8 mouse cellular contexts compared by ENCODE assay signal in genomic region chr17:7170304-7171295, GRCm38 (mm10). TPM values are rescaled to one million over a fixed set of nuclear protein-coding genes. Genes with fewer than 3 reads are reported as not detected.
A peak's percentile ranks its signal among the peaks of the same experiment; 100 is the strongest.
DNase-seq lines count a peak whose midpoint lies in the region; ATAC-seq and TF ChIP-seq lines count a peak whose summit lies in the region.

No protein-coding gene starts in this region.

- DNase-seq in gastrocnemius, adult 2 months: no peak
- DNase-seq in gastrocnemius, postnatal 36 days: no peak
- DNase-seq in embryo, embryonic 11 days: peak; percentile 46
- DNase-seq in lung, postnatal 36 days: peak; percentile 29
- no peak for DNase-seq in frontal cortex, postnatal 25 days (ENCODE audit: low spot score in 2 of 2)
- DNase-seq in c-Kit-positive CD71-positive TER-119-positive erythroid progenitor cells, embryonic 14.5 days (ENCODE audit: low spot score): no peak

- no peaks in the 10 kb centered on the region for H3K9me3 ChIP-seq in intestine, embryonic 16.5 days (ENCODE audit: control insufficient read depth, low read length)

- WGBS in intestine, embryonic 16.5 days: 3% methylated on average over 43 of the region's 43 CpGs

- H3K4me3 ChIP-seq in gastrocnemius, adult 2 months: peak overlapping the region; percentile 90
- H3K4me3 ChIP-seq in intestine, embryonic 16.5 days (ENCODE audit: low read length): peak overlapping the region; percentile 82

- H3K36me3 ChIP-seq in intestine, embryonic 16.5 days (ENCODE audit: control insufficient read depth, insufficient read depth, low read length): no peaks in the 10 kb centered on the region

- intact Hi-C loops in gastrocnemius, adult 2 months (cut with DNase I): no loop called here
- intact Hi-C loops in gastrocnemius, postnatal 36 days (cut with DNase I): no loop called here

- peak overlapping the region; percentile 76 for H3K9ac ChIP-seq in intestine, embryonic 16.5 days (ENCODE audit: low read depth, low read length)

- peak; percentile 8 for ATAC-seq in CD4-positive, CD25-positive, alpha-beta regulatory T cell, adult 4 months
- ATAC-seq in intestine, embryonic 16.5 days: peak; percentile 5

- H3K4me1 ChIP-seq in intestine, embryonic 16.5 days (ENCODE audit: control insufficient read depth, insufficient read depth, low read length): peaks cover 16% of the 10 kb centered on the region

- no peak for TF ChIP-seq CTCF in gastrocnemius, adult 2 months (IDR thresholded peaks at IDR 0.05)

- H3K27ac ChIP-seq in gastrocnemius, adult 2 months: peak overlapping the region; percentile 85
- H3K27ac ChIP-seq in intestine, embryonic 16.5 days (ENCODE audit: low read length): 0 out of 2 replicates have a peak overlapping the region, but pooled peaks have one; percentile 42

- H3K4me2 ChIP-seq in intestine, embryonic 16.5 days (ENCODE audit: low read depth, low read length): peak overlapping the region; percentile 87

- H3K27me3 ChIP-seq in intestine, embryonic 16.5 days (replicated peaks; ENCODE audit: control insufficient read depth, insufficient read depth, low read length): no peaks in the 10 kb centered on the region

RNA-seq across cellular contexts. Expression of gene Rps6ka2, which starts 0.7 kb away (rescaled TPM):
- total RNA-seq in gastrocnemius, adult 2 months (2021): 100 to 1,000 TPM in 1 of 2 experiments, 10 to 100 TPM in 1; 86.7 to 120 TPM
- total RNA-seq in gastrocnemius, postnatal 36 days (2021): 10 to 100 TPM; 90.6 to 95.7 TPM
- under 1 TPM; 0.58 to 0.87 TPM for polyA plus RNA-seq in CD4-positive, CD25-positive, alpha-beta regulatory T cell, adult 4 months (2017; shearing (Covaris generic))
- polyA plus RNA-seq in intestine, embryonic 16.5 days (2015; fragmentation: Nextera tagmentation; extraction: Ambion mirVana): 5.3 and 5.5 TPM in 2 replicates

Comparison
In these comparisons a context has a peak if more than half of its experiments do, and no peak if none do; other contexts are left out.
1. DNase-seq: peak in embryo, embryonic 11 days (single experiment) and lung, postnatal 36 days (single experiment); none in gastrocnemius, adult 2 months (single experiment), gastrocnemius, postnatal 36 days (0 of 2), frontal cortex, postnatal 25 days (0 of 2) and c-Kit-positive CD71-positive TER-119-positive erythroid progenitor cells, embryonic 14.5 days (single experiment).